8 mouse cellular contexts compared by ENCODE assay signal in genomic region chr10:121374693-121375620, GRCm38 (mm10). TPM values are rescaled to one million over a fixed set of nuclear protein-coding genes. Genes with fewer than 3 reads are reported as not detected.
DNase-seq lines count a peak whose midpoint lies in the region; ATAC-seq and TF ChIP-seq lines count a peak whose summit lies in the region.

No protein-coding gene starts in this region.

- ATAC-seq in kidney, postnatal 0 days (replicated peaks; ENCODE audit: low FRiP score, low read depth): no peak
- no peak for ATAC-seq in CD4-positive, CD25-positive, alpha-beta regulatory T cell, adult 4 months

- H3K4me1 ChIP-seq in kidney, postnatal 0 days (replicated peaks; ENCODE audit: insufficient read depth, low read length): peaks cover 7% of the 10 kb centered on the region
- H3K4me1 ChIP-seq in ES-E14 (ENCODE audit: control insufficient read depth in 2 of 2, insufficient read depth in 2 of 2, low read length in 2 of 2, poor library complexity in 1 of 2): peaks cover 0 to 4% of the 10 kb centered on the region in 2 experiments; a peak in 1 of 4 replicates
- H3K4me1 ChIP-seq in brown adipose tissue, adult 24 weeks (ENCODE audit: control insufficient read depth, insufficient read depth, insufficient read length, low read length): no peaks in the 10 kb centered on the region
- peaks cover 3% of the 10 kb centered on the region; the same call in 1 of the 2 replicates for H3K4me1 ChIP-seq in thymus, adult 2 months (replicated peaks; ENCODE audit: control insufficient read depth, insufficient read depth, low read length)

- H3K4me2 ChIP-seq in kidney, postnatal 0 days (ENCODE audit: low read length): no peak overlapping the region

- no peaks in the 10 kb centered on the region for H3K9me3 ChIP-seq in kidney, postnatal 0 days (replicated peaks; ENCODE audit: low read length)
- H3K9me3 ChIP-seq in ES-E14 (ENCODE audit: control insufficient read depth, insufficient read depth, low read depth, low read length): no peaks in the 10 kb centered on the region

- H3K27ac ChIP-seq in kidney, postnatal 0 days: peak overlapping the region; percentile 42; the same call in 1 of the 2 replicates
- no peak overlapping the region for H3K27ac ChIP-seq in ES-E14 (ENCODE audit: insufficient read depth, low read depth, low read length, poor library complexity, severe bottlenecking)
- peak overlapping the region; percentile 47; the same call in 1 of the 2 replicates for H3K27ac ChIP-seq in brown adipose tissue, adult 24 weeks (replicated peaks; ENCODE audit: low read depth, low read length)
- H3K27ac ChIP-seq in thymus, adult 2 months (ENCODE audit: control insufficient read depth, insufficient read depth, low read length): no peak overlapping the region

- TF ChIP-seq POLR2A in thymus, adult 2 months (IDR thresholded peaks at IDR 0.05; ENCODE audit: control insufficient read depth, extremely low read depth, insufficient read depth, low read length, poor library complexity): no peak

- no peak for TF ChIP-seq CTCF in kidney, postnatal 0 days (IDR thresholded peaks at IDR 0.05; ENCODE audit: low read depth)
- TF ChIP-seq CTCF in thymus, adult 2 months (IDR thresholded peaks at IDR 0.05; ENCODE audit: borderline replicate concordance, control insufficient read depth, extremely low read depth, insufficient read depth, low read length, poor library complexity): no peak

- H3K4me3 ChIP-seq in kidney, postnatal 0 days (replicated peaks; ENCODE audit: low read depth, low read length): no peak overlapping the region
- no peak overlapping the region for H3K4me3 ChIP-seq in ES-E14 (ENCODE audit: insufficient read depth in 1 of 2, low read depth in 1 of 2, low read length in 2 of 2, poor library complexity in 1 of 2, severe bottlenecking in 1 of 2)
- no peak overlapping the region for H3K4me3 ChIP-seq in brown adipose tissue, adult 24 weeks (ENCODE audit: insufficient read depth, low read depth, low read length)
- no peak overlapping the region for H3K4me3 ChIP-seq in thymus, adult 2 months (ENCODE audit: control insufficient read depth, insufficient read depth, low read length)

- no peak overlapping the region for H3K9ac ChIP-seq in kidney, postnatal 0 days (ENCODE audit: low read depth, low read length)
- H3K9ac ChIP-seq in ES-E14 (ENCODE audit: insufficient read depth, low read depth, low read length, poor library complexity, severe bottlenecking): 0 out of 2 replicates have a peak overlapping the region, but pooled peaks have one; percentile 73

- in situ Hi-C loops in ES-E14 (cut with MboI; ENCODE audit: low sequenced_read_pairs in 2 of 2, unreplicated experiment in 2 of 2): no loop called here

- DNase-seq in kidney, postnatal 0 days (ENCODE audit: low spot score): no peak
- no peak for DNase-seq in kidney, postnatal 14 days
- DNase-seq in ES-E14 (ENCODE audit: low read depth, low spot score): no peak
- DNase-seq in lung, postnatal 36 days: peak; percentile 73
- DNase-seq in thymus, adult 2 months: no peak
- DNase-seq in urinary bladder, postnatal 14 days (ENCODE audit: low spot score): no peak

- no peaks in the 10 kb centered on the region for H3K27me3 ChIP-seq in kidney, postnatal 0 days (ENCODE audit: insufficient read depth, low read length)
- no peaks in the 10 kb centered on the region for H3K27me3 ChIP-seq in thymus, adult 2 months (ENCODE audit: control insufficient read depth, insufficient read depth, low read length)

- WGBS in kidney, postnatal 0 days: 73% methylated on average over 17 of the region's 17 CpGs
- 42% methylated on average over 17 of the region's 17 CpGs for WGBS in thymus, adult 2 months

- H3K36me3 ChIP-seq in kidney, postnatal 0 days (ENCODE audit: insufficient read depth, low read length): peaks cover 42% of the 10 kb centered on the region
- H3K36me3 ChIP-seq in ES-E14 (ENCODE audit: control insufficient read depth, insufficient read depth, low read length, poor library complexity, severe bottlenecking): peaks cover 43% of the 10 kb centered on the region
- peaks cover 8% of the 10 kb centered on the region for H3K36me3 ChIP-seq in thymus, adult 2 months (ENCODE audit: control insufficient read depth, insufficient read depth, low read length)

TF ChIP-seq in ES-E14, 5 proteins besides CTCF, POLR2A, EP300 and RAD21:
- no peak for TF ChIP-seq CHD2 (IDR thresholded peaks at IDR 0.05; ENCODE audit: low read depth, low read length)
- TF ChIP-seq HCFC1 (IDR thresholded peaks at IDR 0.05; ENCODE audit: borderline replicate concordance, insufficient read depth, low read length): no peak
- TF ChIP-seq ZNF384 (IDR thresholded peaks at IDR 0.05; ENCODE audit: low read depth, low read length): no peak
- TF ChIP-seq MAFK (IDR thresholded peaks at IDR 0.05; ENCODE audit: insufficient read depth, low read depth, low read length): no peak
- TF ChIP-seq ZC3H11A (IDR thresholded peaks at IDR 0.05; ENCODE audit: borderline replicate concordance, low read depth, low read length): no peak

RNA-seq across cellular contexts. Expression of gene Gns, which starts 10.1 kb away (rescaled TPM):
- polyA plus RNA-seq in kidney, postnatal 0 days (2015; fragmentation: Nextera tagmentation; extraction: Ambion mirVana): 62.3 and 63.2 TPM in 2 replicates
- 61.0 and 79.8 TPM in 2 replicates for total RNA-seq in ES-E14 (2012; rRNA removed)
- polyA plus RNA-seq in brown adipose tissue, adult 24 weeks (2012; ENCODE audit: insufficient read depth, insufficient read length, missing spikeins): 66.8 and 68.6 TPM in 2 replicates
- 72.1 and 123 TPM in 2 replicates for polyA plus RNA-seq in thymus, adult 2 months (2012; rRNA removed)
- polyA plus RNA-seq in CD4-positive, CD25-positive, alpha-beta regulatory T cell, adult 4 months (2017; shearing (Covaris generic)): 10 to 100 TPM in 1 of 2 experiments, 1 to 10 TPM in 1; 9.1 to 13.6 TPM

RNA-seq across cellular contexts. Expression of gene Tbc1d30, which starts 23.9 kb away (rescaled TPM):
- polyA plus RNA-seq in kidney, postnatal 0 days (2015; fragmentation: Nextera tagmentation; extraction: Ambion mirVana): 0.52 and 0.53 TPM in 2 replicates
- total RNA-seq in ES-E14 (2012; rRNA removed): 0.45 and 0.58 TPM in 2 replicates
- 0.24 TPM in 1 of 2 replicates, not detected in the other for polyA plus RNA-seq in brown adipose tissue, adult 24 weeks (2012; ENCODE audit: insufficient read depth, insufficient read length, missing spikeins)
- polyA plus RNA-seq in thymus, adult 2 months (2012; rRNA removed): 0.51 and 0.68 TPM in 2 replicates
- polyA plus RNA-seq in CD4-positive, CD25-positive, alpha-beta regulatory T cell, adult 4 months (2017; shearing (Covaris generic)): 1 to 10 TPM; 3.1 to 3.4 TPM

Comparison
In these comparisons a context has a peak if more than half of its experiments do, and no peak if none do; other contexts are left out.
1. H3K27ac ChIP-seq: peak in kidney, postnatal 0 days (single experiment) and brown adipose tissue, adult 24 weeks (single experiment); none in ES-E14 (single experiment) and thymus, adult 2 months (single experiment).